Mouse (Mus musculus): Measurements from ENCODE around the gene Lemd1.

DNA sequence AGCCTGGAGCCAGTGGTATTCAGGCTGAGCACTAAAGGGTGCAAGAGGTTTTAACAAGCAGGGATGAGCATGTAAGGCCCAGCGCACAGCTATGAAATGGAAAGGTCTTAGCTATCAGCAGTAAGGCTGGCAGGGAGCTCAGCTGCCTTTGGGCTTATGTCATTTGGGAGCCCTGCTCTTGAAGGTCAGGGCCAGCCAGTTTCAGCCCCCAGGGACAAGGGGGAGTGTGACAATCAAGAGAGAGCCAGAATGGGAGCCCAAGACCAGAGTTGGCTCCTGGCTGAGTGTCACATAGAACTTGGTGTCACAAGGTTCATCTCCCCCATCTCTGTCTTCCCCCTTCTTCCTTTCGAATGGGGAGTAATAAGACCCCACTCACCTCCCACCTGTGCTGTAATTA lies 96.2 kb downstream of the Lemd1 start:
- no peak for TF ChIP-seq POLR2A (IDR thresholded peaks at IDR 0.05; ENCODE audit: low read depth, low read length)
- TF ChIP-seq CTCF (IDR thresholded peaks at IDR 0.05; ENCODE audit: extremely low read depth, insufficient read depth, insufficient read length, insufficient replicate concordance): no peak

Data from spleen, adult 2 months (tissue).